Mouse (Mus musculus): ENCODE measurements around the gene Kif5c.

The Kif5c gene

GRCm38 (mm10) chr2:49672501-49672874 is 53.4 kb downstream of the Kif5c start:
- no peak for DNase-seq

- no peak for DNase-seq
These were observed 56.9 kb downstream of the Kif5c start for GRCm38 (mm10) chr2:49676020-49676419.

- DNase-seq: no peak
These were observed 59.3 kb downstream of the Kif5c start for GRCm38 (mm10) chr2:49678386-49678785.

GRCm38 (mm10) chr2:49679135-49679964 is 60.3 kb downstream of the Kif5c start:
- no peak for DNase-seq

- DNase-seq: no peak
These were observed 63.7 kb downstream of the Kif5c start for GRCm38 (mm10) chr2:49682754-49683153.

- no peak for DNase-seq
These were observed 65.7 kb downstream of the Kif5c start for GRCm38 (mm10) chr2:49684808-49685207.

GRCm38 (mm10) chr2:49690421-49690826 is 71.3 kb downstream of the Kif5c start:
- DNase-seq: no peak

GRCm38 (mm10) chr2:49691441-49691840 is 72.3 kb downstream of the Kif5c start:
- no peak for DNase-seq

GRCm38 (mm10) chr2:49694727-49695126 is 75.6 kb downstream of the Kif5c start:
- no peak for DNase-seq

GRCm38 (mm10) chr2:49695461-49695860 is 76.4 kb downstream of the Kif5c start:
- DNase-seq: no peak

- no peak for DNase-seq
These were observed 79.8 kb downstream of the Kif5c start for GRCm38 (mm10) chr2:49698851-49699250.

- no peak for DNase-seq
These were observed 81.3 kb downstream of the Kif5c start for GRCm38 (mm10) chr2:49700176-49700971.

GRCm38 (mm10) chr2:49710223-49710622 is 91.1 kb downstream of the Kif5c start:
- no peak for DNase-seq

GRCm38 (mm10) chr2:49711693-49712092 is 92.6 kb downstream of the Kif5c start:
- DNase-seq: no peak

- no peak for DNase-seq
These were observed 93.3 kb downstream of the Kif5c start for GRCm38 (mm10) chr2:49712336-49712887.

GRCm38 (mm10) chr2:49716490-49716889 is 97.4 kb downstream of the Kif5c start:
- no peak for DNase-seq

GRCm38 (mm10) chr2:49717437-49718116 is 98.5 kb downstream of the Kif5c start:
- DNase-seq: no peak

- DNase-seq: no peak
These were observed 99.4 kb downstream of the Kif5c start for GRCm38 (mm10) chr2:49718492-49718891.

- no peak for DNase-seq
These were observed 100.1 kb downstream of the Kif5c start for GRCm38 (mm10) chr2:49718935-49719850.

GRCm38 (mm10) chr2:49719854-49720253 is 100.8 kb downstream of the Kif5c start:
- no peak for DNase-seq

- no peak for DNase-seq
These were observed 101.2 kb downstream of the Kif5c start for GRCm38 (mm10) chr2:49720343-49720742.

- DNase-seq: no peak
These were observed 103.2 kb downstream of the Kif5c start for GRCm38 (mm10) chr2:49722331-49722730.

Measured in kidney, postnatal 25 days (tissue).